Mouse (Mus musculus) heart, postnatal 10 days (tissue): Measurements from ENCODE around the gene Atp6v0e2. TPM values are rescaled to one million over a fixed set of nuclear protein-coding genes. Genes with fewer than 3 reads are reported as not detected.

Source experiments
- DNase-seq, 2 experiments: peaks; one replicate each; pipeline ENCODE4 v3.0.0; 2021
- intact Hi-C: fragments of 180-260 bp; cut with DNase I; formaldehyde crosslinking; loops from one replicate; pipeline ENCODE4 v1.15.1; 2025
- total RNA-seq, 2 experiments: library from RNA; stranded (reverse); gene quantifications; 2 replicates each; pipeline ENCODE4 v1.2.3; 2021

Atp6v0e2 gene
- total RNA-seq, 2 experiments from 2014 or later, result 14.4 to 15.7 TPM

DNA sequence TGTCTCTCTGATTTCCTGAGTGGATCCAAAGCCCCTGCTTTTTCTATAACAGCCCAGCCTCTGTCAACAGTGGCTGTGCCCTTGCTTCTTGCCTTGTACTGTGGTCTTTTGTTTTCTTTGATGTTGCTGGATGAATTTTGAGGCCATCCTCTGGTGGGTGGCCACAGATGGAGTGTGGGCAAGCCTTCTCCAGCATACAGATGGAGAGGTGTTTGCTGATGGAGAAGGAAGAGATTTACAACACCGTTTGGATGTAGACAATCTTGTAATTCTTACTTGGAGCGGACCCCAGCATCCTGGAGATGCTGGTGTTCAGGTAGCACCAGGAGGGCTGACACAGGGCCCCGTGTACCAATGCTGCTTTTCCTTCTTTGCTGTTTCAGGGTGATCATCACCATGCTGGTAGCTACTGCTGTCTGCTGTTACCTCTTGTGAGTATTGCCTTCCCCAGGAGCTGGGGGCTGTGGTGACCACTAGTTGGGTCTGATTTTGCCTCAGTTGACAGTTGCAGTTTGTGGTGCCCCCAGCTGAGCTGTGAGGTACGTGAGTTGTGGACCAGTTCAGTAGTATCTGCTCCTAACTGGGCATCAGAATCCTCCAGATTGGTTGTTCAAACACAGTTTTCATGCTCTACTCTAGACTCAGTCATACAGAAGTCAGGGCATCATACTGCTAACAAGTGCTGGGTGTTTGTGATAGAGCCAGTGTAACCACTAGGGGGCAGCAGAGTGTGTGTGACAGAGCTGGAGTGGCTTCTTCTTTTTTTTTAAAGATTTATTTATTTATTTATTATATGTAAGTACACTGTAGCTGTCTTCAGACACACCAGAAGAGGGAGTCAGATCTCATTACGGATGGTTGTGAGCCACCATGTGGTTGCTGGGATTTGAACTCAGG, 1.7 kb downstream of the Atp6v0e2 start:
- intact Hi-C loops, result loop anchor here (2.0 to 5.0 kb wide), 3 partner anchors 104 to 362 kb away; partner anchors contain the start of gene Gimap3
- peak; percentile 78 to 90 for DNase-seq

DNA sequence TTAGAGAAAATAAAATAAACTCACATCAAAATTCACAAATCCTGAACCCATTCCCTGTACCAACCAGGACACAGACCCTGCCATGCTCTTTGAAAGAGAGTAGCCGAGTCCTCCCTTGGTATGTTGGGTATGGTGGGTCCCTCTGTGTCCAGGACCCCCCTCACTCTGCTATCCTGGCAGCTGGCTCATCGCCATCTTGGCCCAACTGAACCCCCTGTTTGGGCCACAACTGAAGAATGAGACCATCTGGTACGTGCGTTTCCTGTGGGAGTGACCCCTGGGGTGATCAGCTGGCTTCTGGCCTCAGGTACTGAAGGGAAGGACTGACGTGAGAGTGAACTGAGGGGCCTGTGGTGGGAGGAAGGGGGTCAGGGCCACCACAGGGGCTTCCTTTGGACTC, 2.4 kb downstream of the Atp6v0e2 start:
- intact Hi-C loops, result loop anchor here (2.0 to 5.0 kb wide), 3 partner anchors 103 to 363 kb away; partner anchors contain the start of gene Gimap3
- DNase-seq, result no peak

DNA sequence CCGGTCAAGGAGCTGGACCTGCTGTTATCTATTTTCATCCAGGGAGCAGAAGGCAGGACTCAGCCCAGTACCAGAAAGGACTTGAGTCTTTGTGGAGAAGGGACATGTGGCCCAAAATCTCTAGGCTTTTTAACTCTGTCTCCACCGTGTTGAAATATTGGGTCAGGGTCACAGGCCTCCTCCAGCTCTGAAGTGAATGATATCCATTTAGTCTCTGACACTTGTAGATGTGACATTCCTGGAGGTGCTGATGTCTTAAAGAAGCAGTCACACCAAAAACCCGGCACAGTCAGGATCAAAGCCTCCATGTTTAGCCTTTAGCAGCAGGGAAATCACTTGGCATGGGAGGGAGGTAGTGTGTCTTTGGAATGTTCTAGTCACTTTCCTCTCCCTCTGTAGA, 3.3 kb downstream of the Atp6v0e2 start:
- intact Hi-C loops, result no loop called here
- DNase-seq, result no peak

DNA sequence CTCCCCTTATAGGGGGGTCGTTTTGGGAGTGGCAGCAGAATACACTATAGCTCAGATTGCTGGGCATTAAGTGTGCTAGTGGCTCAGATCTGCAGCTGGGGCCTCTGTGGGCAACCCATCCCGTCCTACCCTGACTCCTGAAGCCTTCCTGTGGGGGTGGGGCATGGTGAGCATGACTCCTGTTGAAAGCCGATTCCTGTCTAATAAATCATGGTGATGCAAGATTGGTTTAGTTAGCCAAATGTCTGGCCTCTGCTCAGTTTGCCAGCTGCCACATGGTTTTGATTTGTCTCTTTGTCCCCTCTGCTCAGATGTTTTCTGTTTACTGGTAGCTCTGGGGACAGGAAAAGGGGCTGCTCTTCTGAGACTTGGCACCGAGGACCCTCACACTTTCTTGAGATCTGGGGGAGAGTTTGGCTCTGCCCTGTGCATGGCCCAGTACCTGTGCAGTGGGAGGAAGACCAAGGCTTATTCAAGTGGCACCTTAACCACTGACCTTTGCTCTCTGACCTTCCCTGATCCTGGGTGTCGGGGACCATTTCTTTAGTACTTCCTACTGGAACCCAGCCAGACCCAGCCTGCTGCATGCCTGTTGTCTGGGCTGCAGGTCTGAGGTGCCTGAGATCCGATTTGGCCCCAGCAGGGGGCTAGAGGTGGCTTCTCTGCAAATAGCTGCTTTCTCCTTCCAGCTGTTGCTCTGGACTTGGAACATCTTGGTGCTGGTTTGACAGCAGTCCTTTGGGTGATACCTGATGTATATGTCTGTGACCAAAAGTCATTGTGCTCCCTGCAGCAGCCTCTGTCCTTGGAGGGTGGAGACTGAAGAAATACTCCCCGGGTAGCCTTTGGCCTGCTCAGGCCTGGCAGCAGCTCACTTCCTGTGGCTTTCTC, 4.4 kb downstream of the Atp6v0e2 start:
- intact Hi-C loops, result no loop called here
- DNase-seq, result no peak

DNA sequence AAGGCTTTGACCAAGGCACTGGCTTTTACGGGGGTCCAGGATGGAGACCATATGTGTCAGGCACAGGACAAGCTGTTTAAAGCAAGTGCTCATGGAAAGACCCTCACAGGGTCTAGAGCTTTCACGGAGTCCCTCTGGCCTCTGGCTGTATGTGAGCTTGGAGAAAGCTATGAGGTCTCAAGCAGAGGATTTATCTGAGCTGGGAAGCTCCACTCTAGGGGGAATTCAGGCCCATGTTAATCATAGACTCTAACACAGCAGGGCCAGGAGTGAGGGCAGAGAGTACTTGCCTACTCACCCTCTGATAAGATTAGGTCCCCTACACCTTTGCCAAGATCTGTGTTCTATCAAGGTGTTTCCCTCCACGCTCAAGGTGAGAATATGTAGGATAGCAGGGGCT, 5.2 kb downstream of the Atp6v0e2 start:
- intact Hi-C loops, result no loop called here

DNA sequence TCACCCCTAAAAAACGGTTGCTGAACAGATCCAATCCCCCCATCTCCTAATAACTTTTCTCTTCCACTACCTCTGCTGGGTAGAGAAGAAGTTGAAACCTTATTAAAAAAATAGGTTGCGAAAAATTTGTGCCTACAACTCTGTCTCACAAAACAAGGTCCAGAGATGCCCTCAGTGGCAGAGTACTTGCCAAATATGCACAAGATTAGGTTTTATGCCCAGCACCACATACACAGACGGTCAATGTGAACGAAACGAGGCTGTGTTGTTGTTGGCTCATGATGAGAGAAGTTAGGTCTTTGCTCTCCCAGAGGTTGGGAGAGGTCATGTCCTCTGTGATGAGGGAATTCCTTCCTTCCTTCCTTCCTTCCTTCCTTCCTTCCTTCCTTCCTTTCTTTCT, 7.8 kb downstream of the Atp6v0e2 start:
- intact Hi-C loops, result no loop called here

More for the DNA sequence above, 5.2 kb downstream of the Atp6v0e2 start:
- no peak for DNase-seq

DNA sequence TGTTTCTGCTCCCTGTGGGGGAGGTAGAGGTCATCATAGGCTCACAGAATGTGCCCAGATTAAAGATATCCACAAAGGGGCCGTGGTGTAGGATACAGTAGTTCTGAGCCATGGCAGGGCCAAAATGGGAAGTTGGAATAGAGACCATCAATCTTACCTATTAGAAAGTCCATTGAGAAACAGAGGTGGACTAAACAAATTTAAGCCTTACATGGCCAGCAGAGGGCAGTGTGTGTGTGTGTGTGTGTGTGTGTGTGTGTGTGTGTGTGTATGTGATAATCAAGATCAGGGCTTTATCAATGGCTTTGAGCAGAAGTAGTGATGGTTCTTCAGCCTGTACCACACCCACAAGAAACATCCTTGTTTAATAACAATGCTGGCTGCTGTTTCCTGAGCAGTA, 8.9 kb downstream of the Atp6v0e2 start:
- intact Hi-C loops, result loop anchor here (2.0 kb wide), 1 partner anchor 37 kb away; no protein-coding TSS in a partner anchor

More for the DNA sequence above, 7.8 kb downstream of the Atp6v0e2 start:
- DNase-seq, result no peak

DNA sequence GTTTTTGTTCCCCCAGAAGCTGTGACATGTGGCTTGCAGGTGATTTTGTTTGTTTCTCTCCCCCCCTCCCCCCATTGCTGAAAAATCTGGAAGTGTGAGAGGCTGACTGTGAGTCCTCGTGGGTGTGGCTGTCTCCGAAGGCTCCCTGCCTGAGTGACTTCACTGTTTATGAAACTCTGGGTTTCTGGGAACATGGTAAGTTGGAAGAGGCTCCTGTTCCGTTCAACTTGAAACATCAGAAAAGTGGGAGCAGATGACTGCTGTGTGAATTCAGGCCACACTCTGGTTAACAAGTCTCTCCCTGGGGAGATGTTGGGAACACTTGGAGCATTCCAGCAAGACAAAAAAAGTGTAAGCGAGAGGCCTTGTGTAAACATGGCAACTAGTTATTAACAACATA, 9.4 kb downstream of the Atp6v0e2 start:
- DNase-seq, result peak in 1 of 2 experiments; percentile 45
- intact Hi-C loops, result loop anchor here (2.0 kb wide), 1 partner anchor 36 kb away; no protein-coding TSS in a partner anchor

More for the DNA sequence above, 8.9 kb downstream of the Atp6v0e2 start:
- peak; percentile 30 to 60 for DNase-seq

DNA sequence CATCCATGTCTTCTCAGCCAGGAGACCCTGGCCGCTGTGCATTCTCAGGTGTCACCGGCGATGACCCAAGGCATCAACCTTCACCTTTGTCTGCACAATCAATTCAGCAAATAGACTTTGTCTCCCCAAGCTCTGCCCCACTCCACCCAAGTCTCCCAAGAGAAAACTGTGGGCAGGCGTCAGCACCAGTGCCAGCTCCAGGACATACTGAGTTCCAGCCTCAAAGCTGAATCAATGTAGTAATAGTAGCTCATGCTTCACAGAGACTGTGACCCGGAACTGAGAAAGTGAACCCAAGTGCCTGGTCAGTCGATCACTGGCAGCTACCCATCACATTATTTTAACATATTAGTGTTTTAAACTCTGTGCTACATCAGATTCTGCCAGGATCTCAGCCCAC, 10.9 kb downstream of the Atp6v0e2 start:
- intact Hi-C loops, result no loop called here
- no peak for DNase-seq

DNA sequence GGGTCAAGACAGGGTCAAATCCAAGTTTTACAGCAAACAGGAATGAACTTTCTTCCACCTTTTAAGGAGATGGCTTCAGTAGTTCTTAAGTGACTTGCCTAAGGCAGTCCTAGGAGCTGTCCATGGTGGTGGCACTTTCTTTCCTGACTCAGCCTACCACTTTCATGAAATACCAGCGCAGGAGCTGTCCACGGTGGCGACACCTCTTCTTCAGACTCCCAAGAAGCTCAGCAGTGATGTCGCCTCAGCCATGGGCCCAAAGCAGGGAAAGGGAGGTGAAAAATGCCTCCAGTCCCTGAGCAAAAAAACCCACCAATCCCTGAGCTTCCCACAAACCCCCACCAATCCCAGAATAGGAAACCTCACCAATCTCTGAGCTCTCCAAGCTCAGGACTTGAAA, 15.5 kb downstream of the Atp6v0e2 start:
- intact Hi-C loops, result no loop called here

DNA sequence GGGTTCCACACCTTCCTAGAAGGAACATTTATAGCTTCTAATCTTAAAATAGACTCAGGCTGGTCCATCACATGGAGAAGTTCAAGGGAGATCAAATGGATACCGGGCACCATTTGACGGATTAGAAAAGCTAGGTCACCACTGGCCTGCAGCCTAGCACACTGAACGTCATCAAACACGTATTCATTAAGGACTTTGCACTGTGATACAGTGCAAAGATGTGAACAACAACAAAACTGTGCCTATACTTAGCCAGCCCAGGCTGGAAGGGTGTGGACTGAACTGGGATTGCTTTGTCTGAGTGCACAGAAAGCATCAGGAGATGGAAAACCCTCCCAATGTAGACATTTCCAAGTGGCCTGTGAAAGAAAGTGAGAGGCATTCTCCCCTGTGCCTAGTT, 16.4 kb downstream of the Atp6v0e2 start:
- intact Hi-C loops, result no loop called here
- DNase-seq, result no peak

More for the DNA sequence above, 15.5 kb downstream of the Atp6v0e2 start:
- DNase-seq, result no peak

DNA sequence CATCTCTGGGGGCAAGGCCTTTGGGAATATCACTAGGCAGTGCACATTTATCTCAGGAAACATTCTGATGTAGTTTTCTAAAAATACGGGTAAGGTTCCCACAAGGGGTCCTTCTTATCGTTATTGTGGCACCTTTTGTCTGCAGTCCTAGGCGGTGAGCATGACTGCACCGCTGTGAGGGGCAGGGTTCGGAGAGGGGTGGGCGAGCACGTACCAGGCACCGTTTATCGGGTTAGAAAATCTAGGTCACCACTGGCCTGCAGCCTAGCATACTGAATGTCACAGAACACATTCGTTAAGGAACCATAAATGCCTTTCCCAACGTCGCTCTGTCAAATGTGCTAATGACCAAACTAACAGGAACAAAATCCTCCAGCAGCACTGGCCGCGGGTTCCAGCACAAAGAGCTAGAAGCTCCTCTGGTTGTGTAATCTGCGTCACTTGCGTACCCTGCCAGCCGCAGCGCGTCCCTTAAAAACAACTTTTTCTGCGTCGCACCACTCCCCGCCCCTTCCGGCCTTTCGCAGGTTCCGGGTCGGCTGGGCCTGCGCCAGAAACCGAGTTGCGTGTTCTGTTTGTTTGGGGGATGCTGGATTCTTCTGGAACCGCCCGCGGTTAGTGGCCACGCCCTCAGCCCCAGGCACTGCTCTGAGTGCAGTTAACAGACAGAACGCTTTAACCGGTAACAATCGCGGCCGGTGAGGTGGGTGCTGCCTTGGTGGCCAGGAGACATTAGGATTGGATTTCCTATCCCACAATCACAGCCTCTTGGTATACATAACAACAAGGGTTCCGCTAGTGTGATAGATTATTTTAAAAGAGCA, 17.1 kb downstream of the Atp6v0e2 start, which contains the start of gene Lrrc61:
TSS of gene Lrrc61 (plus strand) at position 517 of the 824 bp plus-strand sequence.
- DNase-seq, result peak; percentile 98 to 99
- intact Hi-C loops, result no loop called here

DNA sequence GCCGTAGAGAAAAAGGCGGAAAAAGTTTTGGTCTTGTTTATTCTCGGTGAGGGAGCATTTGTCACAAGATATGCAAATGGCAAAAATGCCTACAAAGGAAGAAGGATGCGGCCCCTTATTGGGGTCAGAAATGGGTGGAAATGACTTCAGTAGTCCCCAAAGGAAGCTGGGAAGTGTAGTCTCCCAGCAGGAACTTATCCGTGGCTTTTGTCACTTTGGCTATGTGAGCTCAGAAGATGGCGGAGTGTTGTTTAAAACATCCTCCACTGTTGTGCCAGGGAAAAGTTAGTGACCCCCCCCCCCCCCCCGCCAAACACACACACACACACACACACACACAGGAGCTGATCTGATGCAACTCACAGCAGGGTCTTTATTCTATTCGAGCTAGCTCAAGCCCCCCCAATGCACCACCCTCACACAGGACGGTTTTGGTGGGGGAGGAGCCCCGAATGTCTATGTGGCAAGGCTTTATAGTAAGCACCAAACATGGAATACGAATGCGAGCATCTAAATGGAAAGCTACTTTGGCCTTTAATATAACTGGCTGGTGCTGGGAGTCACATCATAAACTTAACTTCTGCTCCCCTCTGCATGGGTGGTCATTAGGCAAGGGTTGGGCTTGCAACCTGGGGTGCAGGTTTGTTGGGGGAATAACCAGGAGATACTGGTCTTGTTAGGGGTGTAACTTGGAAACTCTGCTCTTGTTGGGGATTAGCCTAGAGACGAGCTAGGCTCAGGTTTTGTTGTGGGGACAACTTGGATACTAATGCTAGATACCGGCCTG, 17.9 kb downstream of the Atp6v0e2 start:
- peak; percentile 77 to 78 for DNase-seq
- intact Hi-C loops, result no loop called here

DNA sequence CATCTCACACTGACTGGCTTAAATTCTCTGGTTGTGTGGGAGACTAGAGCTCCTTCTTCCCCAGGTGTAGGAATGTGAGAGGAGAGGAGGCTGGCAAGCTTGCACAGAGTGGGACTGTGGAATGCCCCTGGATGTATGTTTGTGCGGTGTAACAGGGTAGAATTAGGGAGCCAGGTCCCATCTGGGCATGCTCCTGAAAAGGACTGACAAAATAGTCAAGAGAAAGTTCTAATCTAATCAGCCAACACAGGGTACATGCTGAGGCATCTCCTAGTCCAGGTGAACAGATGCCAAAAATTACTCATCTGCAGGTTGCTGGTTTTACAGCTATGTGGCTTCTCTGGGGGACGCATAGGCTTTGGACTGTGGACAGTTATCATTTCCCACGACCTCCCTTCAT, 18.5 kb downstream of the Atp6v0e2 start:
- intact Hi-C loops, result no loop called here
- DNase-seq, result no peak

DNA sequence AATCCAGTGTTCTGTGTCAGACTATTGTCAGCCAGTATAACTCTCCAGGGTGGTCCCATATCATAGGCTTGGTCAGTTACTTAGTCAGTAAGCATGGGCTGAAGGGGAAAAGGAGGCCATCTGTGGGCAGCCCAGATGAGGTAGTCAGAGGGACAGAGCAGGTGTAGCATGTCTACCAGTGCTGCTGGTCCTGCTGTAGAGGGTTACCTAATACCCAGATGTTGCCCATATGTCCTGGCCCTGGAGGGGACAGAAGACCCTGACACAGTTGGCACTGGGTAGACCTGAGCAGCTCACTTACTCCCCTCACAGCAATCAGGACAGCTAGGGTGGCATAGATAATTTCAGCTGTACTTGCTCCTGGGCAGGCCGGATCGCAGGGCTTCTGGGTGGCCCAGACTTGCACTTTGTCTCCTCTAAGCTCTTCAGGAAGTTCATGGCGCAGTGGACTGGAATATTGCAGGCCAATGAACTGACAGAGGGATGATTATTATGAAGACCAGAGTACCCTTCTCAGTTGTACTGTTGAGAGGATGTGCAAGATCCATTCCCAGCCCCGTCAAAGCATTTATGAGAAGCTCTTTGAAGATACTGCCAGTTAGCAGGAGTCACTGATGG, 28.4 kb downstream of the Atp6v0e2 start:
- intact Hi-C loops, result no loop called here
- DNase-seq, result no peak

DNA sequence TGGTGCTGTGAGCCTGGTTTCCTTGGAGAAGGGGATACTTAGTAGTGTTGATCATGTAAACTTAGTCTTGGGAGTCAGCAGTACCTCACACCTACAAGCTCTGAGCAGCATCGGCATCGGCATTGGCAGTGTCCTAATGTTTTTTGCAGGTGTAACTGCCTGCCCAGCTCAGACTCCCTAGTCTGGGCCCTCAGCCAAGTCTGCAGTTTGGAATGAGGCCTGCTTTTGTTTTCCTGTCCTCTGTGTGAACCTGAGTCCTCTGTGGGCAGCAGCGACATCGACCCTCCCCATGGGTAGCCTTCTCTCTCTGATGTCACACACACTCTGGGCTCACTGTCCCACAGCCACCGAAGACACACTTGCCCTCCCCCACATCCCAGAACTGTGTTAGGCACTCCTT, 28.9 kb downstream of the Atp6v0e2 start:
- DNase-seq, result peak; percentile 85 to 86
- intact Hi-C loops, result no loop called here

DNA sequence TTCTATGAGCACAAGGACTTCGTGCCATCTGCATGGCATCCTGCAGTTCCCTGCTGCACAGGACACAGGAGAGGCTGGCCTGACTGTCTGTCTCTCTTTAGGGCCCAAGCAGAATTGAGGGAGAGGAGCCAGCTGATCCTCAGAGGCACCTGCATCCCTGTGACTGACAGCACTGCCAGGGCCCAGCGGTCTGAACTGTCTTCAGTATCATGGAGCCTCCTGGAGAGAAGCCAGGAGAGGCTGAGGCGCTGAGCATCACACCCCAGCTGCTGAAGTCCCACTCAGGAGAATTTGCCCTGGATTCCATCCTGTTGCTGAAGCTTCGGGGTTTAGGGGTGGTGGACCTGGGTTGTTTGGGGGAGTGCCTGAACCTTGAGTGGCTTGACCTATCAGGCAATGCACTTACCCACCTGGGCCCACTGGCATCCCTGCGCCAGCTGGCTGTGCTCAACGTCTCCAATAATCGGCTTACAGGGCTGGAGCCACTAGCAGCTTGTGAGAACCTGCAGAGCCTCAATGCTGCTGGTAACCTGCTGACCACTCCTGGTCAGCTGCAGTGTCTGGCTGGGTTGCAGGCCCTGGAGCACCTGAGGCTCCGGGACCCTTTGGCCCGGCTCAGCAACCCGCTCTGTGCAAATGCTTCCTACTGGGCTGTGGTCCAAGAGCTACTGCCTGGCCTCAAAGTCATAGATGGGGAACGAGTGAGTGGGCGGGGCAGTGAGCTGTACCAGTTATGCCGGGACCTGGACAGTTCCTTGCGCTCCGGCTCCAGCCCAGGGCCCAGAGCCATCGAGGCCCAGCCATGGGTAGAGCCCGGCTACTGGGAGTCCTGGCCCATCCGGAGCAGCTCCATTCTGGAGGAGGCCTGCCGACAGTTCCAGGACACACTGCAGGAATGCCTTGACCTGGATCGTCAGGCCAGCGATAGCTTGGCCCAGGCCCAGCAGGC, 30.9 kb downstream of the Atp6v0e2 start:
- peak; percentile 74 for DNase-seq
- intact Hi-C loops, result no loop called here
